Mouse (Mus musculus): Measurements from ENCODE around the gene Mtif3. TPM values are rescaled to one million over a fixed set of nuclear protein-coding genes. Genes with fewer than 3 reads are reported as not detected.

Mtif3 gene
- polyA plus RNA-seq, 1 experiment = 17.1 TPM

DNA sequence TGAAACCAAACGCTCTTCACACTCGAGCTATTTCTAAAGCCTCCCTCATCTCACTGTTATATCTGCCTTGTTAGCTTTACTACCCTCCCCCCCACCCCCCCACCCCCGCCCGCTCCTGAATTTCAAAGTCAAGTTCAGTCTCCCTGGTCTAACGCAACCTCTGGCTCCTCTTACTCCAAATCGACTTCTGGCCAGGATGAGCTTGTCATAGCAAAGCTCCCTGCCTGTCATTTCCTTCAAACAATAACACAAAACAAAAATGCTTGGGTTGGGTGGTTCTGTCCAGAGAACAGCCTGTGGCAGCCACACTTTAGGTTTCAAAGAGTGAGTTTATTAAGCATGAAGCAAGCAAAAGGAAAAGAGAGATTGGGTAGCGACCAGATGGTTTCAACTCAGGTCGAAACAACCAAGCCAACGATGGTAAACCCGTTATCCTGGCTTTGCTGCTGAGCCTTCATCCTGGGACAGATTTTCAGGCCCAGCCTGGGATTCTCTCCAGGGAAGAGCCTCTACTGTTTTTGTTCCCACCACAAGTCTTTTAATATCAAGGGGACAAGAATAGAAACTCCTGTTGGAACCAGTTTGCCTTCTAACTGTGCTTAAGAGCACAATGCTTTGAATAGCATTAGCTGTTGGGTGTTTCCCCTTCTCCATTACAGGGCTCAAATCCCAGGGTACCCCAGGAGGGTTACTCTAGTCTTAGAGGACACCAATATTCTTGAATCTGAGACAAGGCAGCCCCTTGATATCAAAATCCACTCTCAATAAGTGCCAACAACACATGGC lies 8.4 kb upstream of the Mtif3 start:
- H3K36me3 ChIP-seq (ENCODE audit: control insufficient read depth, insufficient read depth) = no peaks in the 10 kb centered on the region
- H3ac ChIP-seq (ENCODE audit: control insufficient read depth, insufficient read length, low read depth) = no peak overlapping the region
- no peak for TF ChIP-seq FOSL1 (IDR thresholded peaks at IDR 0.05; ENCODE audit: insufficient read depth, low read length, poor library complexity, severe bottlenecking)
- no peak for TF ChIP-seq MYOG (IDR thresholded peaks at IDR 0.05; ENCODE audit: control insufficient read depth, extremely low read depth, insufficient read length)
- no peak for TF ChIP-seq MAX (IDR thresholded peaks at IDR 0.05)
- TF ChIP-seq USF1 (IDR thresholded peaks at IDR 0.05; ENCODE audit: low read depth) = no peak
- no peak for TF ChIP-seq CTCF (IDR thresholded peaks at IDR 0.05; ENCODE audit: control insufficient read depth, insufficient read depth, insufficient read length)
- TF ChIP-seq MYOD1 (IDR thresholded peaks at IDR 0.05; ENCODE audit: control insufficient read depth, insufficient read length, low read depth) = no peak
- no peak for TF ChIP-seq CEBPB (IDR thresholded peaks at IDR 0.05; ENCODE audit: low read depth)
- H3K79me2 ChIP-seq (ENCODE audit: control insufficient read depth, insufficient read depth) = no peaks in the 10 kb centered on the region
- H3K27me3 ChIP-seq (ENCODE audit: control insufficient read depth, insufficient read depth, insufficient read length) = no peaks in the 10 kb centered on the region
- no peak overlapping the region for H3K4me3 ChIP-seq (ENCODE audit: insufficient read depth, poor library complexity, severe bottlenecking)
- H3K79me3 ChIP-seq (ENCODE audit: low read depth) = no peaks in the 10 kb centered on the region

- Histone ChIP-seq H3ac (ENCODE audit: control insufficient read depth, insufficient read length, low read depth) (no peak overlapping the region), H3K27me3 (ENCODE audit: control insufficient read depth, insufficient read depth, insufficient read length) (no peaks in the 10 kb centered on the region), H3K79me3 (ENCODE audit: low read depth) (no peaks in the 10 kb centered on the region), H3K36me3 (ENCODE audit: control insufficient read depth, insufficient read depth) (no peaks in the 10 kb centered on the region), H3K4me3 (ENCODE audit: insufficient read depth, poor library complexity, severe bottlenecking) (no peak overlapping the region), H3K79me2 (ENCODE audit: control insufficient read depth, insufficient read depth) (no peaks in the 10 kb centered on the region)
- TF ChIP-seq MAX (IDR thresholded peaks at IDR 0.05) (no peak), MYOG (IDR thresholded peaks at IDR 0.05; ENCODE audit: control insufficient read depth, extremely low read depth, insufficient read length) (no peak), CEBPB (IDR thresholded peaks at IDR 0.05; ENCODE audit: low read depth) (no peak), MYOD1 (IDR thresholded peaks at IDR 0.05; ENCODE audit: control insufficient read depth, insufficient read length, low read depth) (no peak), CTCF (IDR thresholded peaks at IDR 0.05; ENCODE audit: control insufficient read depth, insufficient read depth, insufficient read length) (no peak), USF1 (IDR thresholded peaks at IDR 0.05; ENCODE audit: low read depth) (no peak), FOSL1 (IDR thresholded peaks at IDR 0.05; ENCODE audit: insufficient read depth, low read length, poor library complexity, severe bottlenecking) (no peak)
These were observed 5.2 kb upstream of the Mtif3 start for GRCm38 (mm10) chr5:146968695-146969393.

DNA sequence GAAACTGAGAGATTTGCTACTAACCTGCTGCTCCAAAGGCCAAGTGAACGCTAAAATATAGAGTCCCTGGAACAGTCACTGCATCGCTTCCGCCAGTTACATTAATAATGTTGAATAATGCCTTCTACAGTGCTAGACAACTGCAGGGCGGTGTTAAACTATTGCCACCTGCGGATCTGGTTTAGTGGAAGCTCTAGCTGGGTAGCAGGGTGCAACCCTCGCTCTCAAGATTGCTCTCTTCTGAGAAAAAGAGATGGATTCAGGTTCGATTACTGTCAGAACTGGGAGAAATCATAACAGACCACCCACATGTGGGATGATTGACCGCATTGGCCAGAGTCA lies 308 bp upstream of the Mtif3 start:
- no peak for TF ChIP-seq MAX (IDR thresholded peaks at IDR 0.05)
- no peak for TF ChIP-seq USF1 (IDR thresholded peaks at IDR 0.05; ENCODE audit: low read depth)
- TF ChIP-seq MYOD1 (IDR thresholded peaks at IDR 0.05; ENCODE audit: control insufficient read depth, insufficient read length, low read depth) = no peak
- TF ChIP-seq CEBPB (IDR thresholded peaks at IDR 0.05; ENCODE audit: low read depth) = no peak
- TF ChIP-seq MYOG (IDR thresholded peaks at IDR 0.05; ENCODE audit: control insufficient read depth, extremely low read depth, insufficient read length) = no peak
- no peak for TF ChIP-seq FOSL1 (IDR thresholded peaks at IDR 0.05; ENCODE audit: insufficient read depth, low read length, poor library complexity, severe bottlenecking)
- Histone ChIP-seq H3K79me3 (ENCODE audit: low read depth) (peaks cover 1% of the 10 kb centered on the region), H3ac (ENCODE audit: control insufficient read depth, insufficient read length, low read depth) (peak overlapping the region; percentile 22), H3K27me3 (ENCODE audit: control insufficient read depth, insufficient read depth, insufficient read length) (no peaks in the 10 kb centered on the region), H3K79me2 (ENCODE audit: control insufficient read depth, insufficient read depth) (peaks cover 11% of the 10 kb centered on the region), H3K4me3 (ENCODE audit: insufficient read depth, poor library complexity, severe bottlenecking) (peak overlapping the region; percentile 85), H3K36me3 (ENCODE audit: control insufficient read depth, insufficient read depth) (peaks cover 17% of the 10 kb centered on the region)

- no peak for TF ChIP-seq MAX (IDR thresholded peaks at IDR 0.05)
- no peaks in the 10 kb centered on the region for H3K27me3 ChIP-seq (ENCODE audit: control insufficient read depth, insufficient read depth, insufficient read length)
- H3K4me3 ChIP-seq (ENCODE audit: insufficient read depth, poor library complexity, severe bottlenecking) = no peak overlapping the region
- H3ac ChIP-seq (ENCODE audit: control insufficient read depth, insufficient read length, low read depth) = no peak overlapping the region
- no peaks in the 10 kb centered on the region for H3K79me2 ChIP-seq (ENCODE audit: control insufficient read depth, insufficient read depth)
- H3K36me3 ChIP-seq (ENCODE audit: control insufficient read depth, insufficient read depth) = peaks cover 81% of the 10 kb centered on the region
- no peaks in the 10 kb centered on the region for H3K79me3 ChIP-seq (ENCODE audit: low read depth)
These were observed 6.9 kb downstream of the Mtif3 start for GRCm38 (mm10) chr5:146956678-146957077.

- Histone ChIP-seq H3K27me3 (ENCODE audit: control insufficient read depth, insufficient read depth, insufficient read length) (no peaks in the 10 kb centered on the region), H3K4me3 (ENCODE audit: insufficient read depth, poor library complexity, severe bottlenecking) (no peak overlapping the region), H3K79me2 (ENCODE audit: control insufficient read depth, insufficient read depth) (peaks cover 7% of the 10 kb centered on the region), H3K79me3 (ENCODE audit: low read depth) (peaks cover under 1% of the 10 kb centered on the region), H3K36me3 (ENCODE audit: control insufficient read depth, insufficient read depth) (peaks cover 90% of the 10 kb centered on the region), H3ac (ENCODE audit: control insufficient read depth, insufficient read length, low read depth) (no peak overlapping the region)
- TF ChIP-seq FOSL1 (IDR thresholded peaks at IDR 0.05; ENCODE audit: insufficient read depth, low read length, poor library complexity, severe bottlenecking) = no peak
- TF ChIP-seq USF1 (IDR thresholded peaks at IDR 0.05; ENCODE audit: low read depth) = no peak
- no peak for TF ChIP-seq MYOD1 (IDR thresholded peaks at IDR 0.05; ENCODE audit: control insufficient read depth, insufficient read length, low read depth)
- TF ChIP-seq CEBPB (IDR thresholded peaks at IDR 0.05; ENCODE audit: low read depth) = no peak
- TF ChIP-seq CTCF (IDR thresholded peaks at IDR 0.05; ENCODE audit: control insufficient read depth, insufficient read depth, insufficient read length) = no peak
- TF ChIP-seq MYOG (IDR thresholded peaks at IDR 0.05; ENCODE audit: control insufficient read depth, extremely low read depth, insufficient read length) = no peak
- no peak for TF ChIP-seq MAX (IDR thresholded peaks at IDR 0.05)
These were observed 7.9 kb downstream of the Mtif3 start for GRCm38 (mm10) chr5:146955651-146956050.

All from C2C12 (cell line).